Mouse (Mus musculus): ENCODE data around the gene Ccdc149. TPM values are rescaled to one million over a fixed set of nuclear protein-coding genes. Genes with fewer than 3 reads are reported as not detected.

Gene Ccdc149
- polyA plus RNA-seq, 1 experiment from 2014 or later: 0.72 TPM

DNA sequence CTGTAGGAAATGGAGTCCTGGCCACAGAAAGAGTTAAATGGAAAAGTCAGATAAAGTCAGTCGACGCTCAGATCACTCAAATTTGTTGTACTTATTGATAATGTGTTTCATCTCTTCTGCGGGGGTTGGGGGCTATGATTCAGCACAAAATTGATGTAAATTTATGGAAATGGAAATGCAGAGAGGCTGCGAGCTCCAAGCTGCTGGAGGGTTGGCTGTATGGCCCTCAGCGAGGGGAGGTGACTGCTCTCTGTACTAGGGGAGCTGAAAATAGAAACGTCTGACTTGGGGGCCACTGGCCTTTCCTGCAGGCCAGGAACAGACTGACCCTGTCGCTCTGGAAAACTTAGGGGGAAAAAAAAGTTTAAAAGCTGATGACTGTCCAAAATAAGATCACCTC, 5.5 kb upstream of the Ccdc149 start:
- H3K4me2 ChIP-seq: peak overlapping the region; percentile 59
- H3K9ac ChIP-seq: no peak overlapping the region
- no peak for ATAC-seq
- 3% methylated on average over 7 of the region's 7 CpGs for WGBS (ENCODE audit: insufficient replicate concordance)
- H3K4me3 ChIP-seq: peak overlapping the region; percentile 25
- peaks cover 7% of the 10 kb centered on the region; the same call in 1 of the 2 replicates for H3K9me3 ChIP-seq (replicated peaks)
- H3K27ac ChIP-seq: peak overlapping the region; percentile 27; the same call in 1 of the 2 replicates
- H3K36me3 ChIP-seq: no peaks in the 10 kb centered on the region
- H3K27me3 ChIP-seq (replicated peaks): peaks cover 4% of the 10 kb centered on the region
- H3K4me1 ChIP-seq: no peaks in the 10 kb centered on the region

DNA sequence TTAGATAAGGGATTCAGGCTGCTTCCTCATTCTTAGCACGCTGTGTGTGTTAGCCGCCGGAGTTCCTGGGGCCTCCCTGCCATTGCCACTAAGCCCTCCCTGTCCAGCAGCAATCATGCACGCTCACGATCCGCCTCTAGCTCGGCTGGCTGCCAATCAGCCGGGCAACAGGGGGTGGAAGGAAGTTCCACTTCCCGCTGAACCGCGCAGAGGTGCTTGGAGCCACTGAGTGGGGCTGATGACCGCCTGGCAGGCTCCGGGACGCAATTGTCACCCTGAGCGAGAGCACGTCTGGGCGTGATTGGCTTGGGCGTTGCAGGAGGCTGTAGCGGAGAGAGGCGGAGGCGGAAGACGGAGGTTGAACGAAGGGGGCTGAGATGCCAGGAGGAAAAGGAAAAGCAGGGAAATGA, 5.0 kb upstream of the Ccdc149 start:
- under 1% methylated on average over 23 of the region's 23 CpGs for WGBS (ENCODE audit: insufficient replicate concordance)

GRCm38 (mm10) chr5:52473988-52474387, 2.7 kb upstream of the Ccdc149 start:
- H3K4me2 ChIP-seq: no peak overlapping the region
- no peak overlapping the region for H3K4me3 ChIP-seq
- H3K9me3 ChIP-seq (replicated peaks): peaks cover 7% of the 10 kb centered on the region; the same call in 1 of the 2 replicates
- H3K4me1 ChIP-seq: no peaks in the 10 kb centered on the region
- no peak overlapping the region for H3K27ac ChIP-seq
- no peaks in the 10 kb centered on the region for H3K36me3 ChIP-seq
- H3K9ac ChIP-seq: no peak overlapping the region
- peaks cover 24% of the 10 kb centered on the region for H3K27me3 ChIP-seq (replicated peaks)
- WGBS (ENCODE audit: insufficient replicate concordance): 76% methylated on average over 7 of the region's 7 CpGs
- no peak for ATAC-seq

More for the DNA sequence above, 5.0 kb upstream of the Ccdc149 start:
- Histone ChIP-seq H3K4me3 (peak overlapping the region; percentile 25), H3K4me1 (no peaks in the 10 kb centered on the region), H3K27ac (peak overlapping the region; percentile 27; the same call in 1 of the 2 replicates), H3K36me3 (no peaks in the 10 kb centered on the region), H3K27me3 (replicated peaks) (peaks cover 9% of the 10 kb centered on the region), H3K9ac (no peak overlapping the region), H3K4me2 (peak overlapping the region; percentile 59), H3K9me3 (replicated peaks) (peaks cover 7% of the 10 kb centered on the region; the same call in 1 of the 2 replicates)
- ATAC-seq: peak; percentile 80

DNA sequence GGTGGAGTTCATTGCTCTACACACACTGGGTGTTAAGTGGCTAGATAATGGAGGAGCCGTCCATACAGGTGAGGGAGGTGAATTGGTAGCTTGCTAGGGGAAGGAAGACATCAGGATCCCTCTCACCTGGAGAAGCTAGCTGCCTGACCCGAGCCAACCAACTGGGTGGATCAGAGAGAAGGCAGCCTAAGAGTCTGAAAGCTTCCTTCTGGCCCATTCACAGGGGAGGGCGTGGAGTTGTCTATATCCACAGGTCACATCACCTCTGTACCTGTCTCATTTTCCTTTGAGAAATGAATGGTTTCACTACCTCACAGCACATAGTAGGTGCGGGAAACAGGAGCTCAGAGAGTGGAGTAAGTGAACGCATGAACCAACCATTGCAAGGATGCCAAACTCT, 770 bp downstream of the Ccdc149 start:
- H3K9ac ChIP-seq: no peak overlapping the region
- H3K36me3 ChIP-seq: no peaks in the 10 kb centered on the region
- no peak overlapping the region for H3K27ac ChIP-seq
- H3K4me3 ChIP-seq: peak overlapping the region; percentile 55; the same call in 1 of the 2 replicates
- no peaks in the 10 kb centered on the region for H3K4me1 ChIP-seq
- peak overlapping the region; percentile 71 for H3K4me2 ChIP-seq
- H3K27me3 ChIP-seq (replicated peaks): peaks cover 24% of the 10 kb centered on the region
- ATAC-seq: peak; percentile 35; the same call in 1 of the 2 replicates
- WGBS (ENCODE audit: insufficient replicate concordance): 46% methylated on average over 5 of the region's 5 CpGs
- no peaks in the 10 kb centered on the region for H3K9me3 ChIP-seq (replicated peaks)

DNA sequence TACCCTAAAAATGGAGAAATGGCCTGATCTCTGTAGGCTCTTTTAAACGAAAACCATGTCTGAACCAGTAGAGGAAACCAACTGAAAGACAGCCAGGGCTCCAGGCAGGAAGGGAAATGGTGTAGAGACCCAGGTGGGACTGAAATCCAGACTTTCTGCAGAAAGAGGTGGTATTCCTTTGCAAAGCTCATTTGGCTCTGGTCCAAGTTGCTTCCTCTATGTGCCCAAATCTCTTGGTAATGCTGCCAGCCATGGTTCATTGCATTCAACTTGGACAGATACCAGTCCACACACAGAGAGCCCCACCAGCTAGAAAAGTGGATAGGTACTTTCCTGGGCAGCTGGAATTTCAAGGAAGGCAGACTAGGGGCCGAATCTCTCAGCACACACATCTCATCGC, 3.5 kb downstream of the Ccdc149 start:
- WGBS (ENCODE audit: insufficient replicate concordance): 66% methylated on average over 3 of the region's 3 CpGs
- H3K36me3 ChIP-seq: no peaks in the 10 kb centered on the region
- H3K27ac ChIP-seq: no peak overlapping the region
- H3K9ac ChIP-seq: no peak overlapping the region
- no peak overlapping the region for H3K4me3 ChIP-seq
- peaks cover 24% of the 10 kb centered on the region for H3K27me3 ChIP-seq (replicated peaks)
- H3K9me3 ChIP-seq (replicated peaks): no peaks in the 10 kb centered on the region
- H3K4me1 ChIP-seq: no peaks in the 10 kb centered on the region
- no peak overlapping the region for H3K4me2 ChIP-seq
- ATAC-seq: no peak

DNA sequence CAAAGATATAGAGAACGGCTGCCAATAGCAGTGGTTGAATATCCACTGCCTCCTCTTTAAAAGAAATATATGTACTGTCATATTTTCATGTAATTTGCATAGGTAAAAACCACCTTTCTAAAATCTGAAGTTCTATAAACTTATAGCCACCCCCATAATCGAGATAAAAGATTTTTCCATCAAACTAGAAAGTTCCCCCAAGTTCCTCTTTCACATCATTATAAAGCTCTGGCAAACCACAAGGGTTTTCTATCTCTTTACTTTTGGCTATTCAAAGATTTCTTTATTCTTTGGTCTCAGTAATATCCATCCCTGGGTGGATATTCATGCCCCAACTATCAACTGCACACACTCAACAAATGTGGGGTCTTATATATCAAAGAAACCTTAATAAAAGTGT, 8.9 kb downstream of the Ccdc149 start:
- H3K36me3 ChIP-seq: no peaks in the 10 kb centered on the region
- H3K9ac ChIP-seq: no peak overlapping the region
- ATAC-seq: no peak
- no peaks in the 10 kb centered on the region for H3K9me3 ChIP-seq (replicated peaks)
- H3K4me1 ChIP-seq: no peaks in the 10 kb centered on the region
- no peak overlapping the region for H3K4me2 ChIP-seq
- 67% methylated on average over 2 of the region's 2 CpGs for WGBS (ENCODE audit: insufficient replicate concordance)
- no peaks in the 10 kb centered on the region for H3K27me3 ChIP-seq (replicated peaks)
- H3K27ac ChIP-seq: no peak overlapping the region
- no peak overlapping the region for H3K4me3 ChIP-seq

GRCm38 (mm10) chr5:52461434-52462124, 9.7 kb downstream of the Ccdc149 start:
- Histone ChIP-seq H3K9me3 (replicated peaks) (no peaks in the 10 kb centered on the region), H3K27me3 (replicated peaks) (no peaks in the 10 kb centered on the region), H3K4me2 (no peak overlapping the region), H3K4me3 (no peak overlapping the region), H3K27ac (no peak overlapping the region), H3K36me3 (no peaks in the 10 kb centered on the region), H3K9ac (no peak overlapping the region), H3K4me1 (no peaks in the 10 kb centered on the region)
- 40% methylated on average over 6 of the region's 6 CpGs for WGBS (ENCODE audit: insufficient replicate concordance)
- ATAC-seq: no peak

DNA sequence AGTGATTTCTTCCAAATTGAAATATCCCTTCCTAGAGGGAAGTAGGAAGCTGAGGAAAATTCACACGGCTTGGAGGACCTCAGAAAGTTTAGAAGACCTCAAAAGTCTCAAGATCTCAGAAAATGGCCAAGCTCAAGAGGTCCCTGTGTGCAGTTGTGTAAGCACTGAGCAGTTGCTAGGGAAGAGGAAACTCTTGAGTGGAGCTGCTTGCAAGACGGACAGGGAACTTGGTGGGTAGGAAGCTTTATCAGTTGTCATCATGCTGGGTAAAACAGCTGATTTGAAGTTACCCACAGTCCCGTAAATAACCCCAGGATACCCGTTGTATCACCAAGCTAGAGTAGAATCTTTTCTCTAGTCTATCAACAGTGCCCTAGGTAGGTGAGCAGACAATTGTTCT, 12.0 kb downstream of the Ccdc149 start:
- WGBS (ENCODE audit: insufficient replicate concordance): 31% methylated on average over 4 of the region's 4 CpGs
- Histone ChIP-seq H3K9me3 (replicated peaks) (no peaks in the 10 kb centered on the region), H3K36me3 (no peaks in the 10 kb centered on the region), H3K27me3 (replicated peaks) (no peaks in the 10 kb centered on the region), H3K27ac (no peak overlapping the region), H3K4me3 (no peak overlapping the region), H3K9ac (no peak overlapping the region), H3K4me2 (no peak overlapping the region), H3K4me1 (no peaks in the 10 kb centered on the region)
- no peak for ATAC-seq

DNA sequence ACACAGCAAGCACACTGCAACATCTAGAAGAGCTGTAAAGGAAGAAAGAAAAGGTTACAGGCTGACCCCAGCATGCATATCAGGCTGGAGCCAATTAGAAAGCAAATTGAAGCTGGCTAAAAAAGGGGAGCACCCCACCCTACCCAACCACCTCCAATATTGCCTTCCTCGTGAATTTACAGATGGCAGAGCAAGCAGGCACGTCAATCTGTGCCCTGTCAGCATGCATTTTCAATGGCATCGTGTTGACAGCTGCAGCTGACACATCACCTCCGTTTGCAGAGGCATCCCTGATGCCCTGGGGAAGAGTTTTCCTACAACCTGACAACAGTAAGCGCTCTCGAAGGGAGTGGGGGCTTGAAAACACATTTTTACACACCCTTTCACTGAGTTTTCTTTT, 14.2 kb downstream of the Ccdc149 start:
- Histone ChIP-seq H3K27ac (no peak overlapping the region), H3K9me3 (replicated peaks) (no peaks in the 10 kb centered on the region), H3K4me1 (no peaks in the 10 kb centered on the region), H3K4me3 (no peak overlapping the region), H3K36me3 (no peaks in the 10 kb centered on the region), H3K9ac (no peak overlapping the region), H3K27me3 (replicated peaks) (no peaks in the 10 kb centered on the region), H3K4me2 (no peak overlapping the region)
- no peak for ATAC-seq
- WGBS (ENCODE audit: insufficient replicate concordance): 58% methylated on average over 6 of the region's 6 CpGs

GRCm38 (mm10) chr5:52450821-52451220, 20.5 kb downstream of the Ccdc149 start:
- no peak overlapping the region for H3K4me2 ChIP-seq
- no peak overlapping the region for H3K27ac ChIP-seq
- no peak for ATAC-seq
- no peak overlapping the region for H3K4me3 ChIP-seq
- H3K9me3 ChIP-seq (replicated peaks): no peaks in the 10 kb centered on the region
- WGBS (ENCODE audit: insufficient replicate concordance): 73% methylated on average over 9 of the region's 9 CpGs
- H3K36me3 ChIP-seq: no peaks in the 10 kb centered on the region
- no peaks in the 10 kb centered on the region for H3K4me1 ChIP-seq
- no peaks in the 10 kb centered on the region for H3K27me3 ChIP-seq (replicated peaks)
- no peak overlapping the region for H3K9ac ChIP-seq

DNA sequence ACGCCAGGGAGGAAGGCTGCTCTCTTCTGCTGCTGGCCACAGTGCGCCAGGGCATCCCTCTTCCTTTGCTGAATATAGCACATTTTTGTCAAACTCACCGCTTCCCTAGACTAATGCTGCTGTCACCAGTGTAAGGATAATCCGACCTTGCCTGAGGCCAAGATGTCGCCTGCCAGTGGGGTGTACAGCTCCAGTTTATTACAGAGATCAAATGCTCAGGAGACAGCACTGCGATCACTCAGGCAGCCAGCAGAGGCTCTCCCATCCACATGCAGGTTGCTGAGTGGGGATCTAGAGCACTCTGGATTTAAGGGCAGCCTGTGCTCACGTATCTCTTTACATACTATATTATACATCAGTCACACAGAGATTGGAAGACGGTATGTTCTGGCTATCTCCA, 22.1 kb downstream of the Ccdc149 start:
- no peak for ATAC-seq
- Histone ChIP-seq H3K4me2 (no peak overlapping the region), H3K9me3 (replicated peaks) (no peaks in the 10 kb centered on the region), H3K27me3 (replicated peaks) (no peaks in the 10 kb centered on the region), H3K36me3 (no peaks in the 10 kb centered on the region), H3K4me3 (no peak overlapping the region), H3K9ac (no peak overlapping the region), H3K27ac (no peak overlapping the region), H3K4me1 (no peaks in the 10 kb centered on the region)
- WGBS (ENCODE audit: insufficient replicate concordance): 70% methylated on average over 8 of the region's 8 CpGs

DNA sequence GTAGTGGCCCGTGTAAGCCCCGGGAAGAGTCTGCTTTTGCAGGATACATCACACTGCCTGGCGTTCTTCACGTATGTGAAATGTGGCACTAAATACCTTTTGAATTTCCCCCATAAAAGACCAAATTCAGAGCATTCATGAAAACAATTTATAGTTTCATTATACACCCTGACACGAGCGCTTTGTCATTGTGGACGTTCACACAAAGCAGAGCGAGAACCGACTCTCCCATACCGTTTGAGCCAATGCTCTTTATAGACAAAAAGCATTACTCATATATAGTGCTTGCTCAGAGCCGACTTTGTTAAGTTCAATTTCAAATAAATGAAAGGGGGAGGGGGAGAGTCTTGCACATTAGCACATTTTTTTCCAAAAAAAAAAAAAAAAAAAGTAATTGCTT, 31.0 kb downstream of the Ccdc149 start:
- H3K4me1 ChIP-seq: no peaks in the 10 kb centered on the region
- no peak overlapping the region for H3K9ac ChIP-seq
- 77% methylated on average over 11 of the region's 11 CpGs for WGBS (ENCODE audit: insufficient replicate concordance)
- H3K4me3 ChIP-seq: no peak overlapping the region
- no peaks in the 10 kb centered on the region; the same call in 1 of the 2 replicates for H3K9me3 ChIP-seq (replicated peaks)
- H3K4me2 ChIP-seq: no peak overlapping the region
- no peaks in the 10 kb centered on the region for H3K36me3 ChIP-seq
- H3K27me3 ChIP-seq (replicated peaks): no peaks in the 10 kb centered on the region
- H3K27ac ChIP-seq: no peak overlapping the region
- ATAC-seq: no peak

DNA sequence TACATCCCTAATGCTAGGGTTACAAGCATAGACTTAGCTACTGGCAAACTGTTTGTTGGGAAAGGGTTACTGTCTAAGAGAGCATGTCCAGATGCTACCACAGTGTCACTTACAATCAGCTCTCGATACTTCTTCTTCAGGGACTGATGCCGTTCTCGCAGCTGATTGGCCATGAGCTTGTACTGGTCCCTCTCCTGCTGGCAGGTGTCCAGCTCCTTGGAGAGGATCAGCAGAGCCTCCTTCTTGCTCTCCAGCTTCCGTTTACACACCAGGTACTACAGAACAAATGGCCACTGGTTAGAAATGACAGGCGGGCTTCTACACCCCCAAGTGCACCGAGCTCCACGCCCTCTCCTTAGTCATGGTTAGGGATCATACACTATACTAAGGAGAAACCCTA, 32.4 kb downstream of the Ccdc149 start:
- no peak overlapping the region for H3K4me3 ChIP-seq

More for the DNA sequence above, 32.4 kb downstream of the Ccdc149 start:
- Histone ChIP-seq H3K27me3 (replicated peaks) (no peaks in the 10 kb centered on the region), H3K4me1 (no peaks in the 10 kb centered on the region), H3K9me3 (replicated peaks) (no peaks in the 10 kb centered on the region; the same call in 1 of the 2 replicates), H3K9ac (no peak overlapping the region), H3K27ac (no peak overlapping the region), H3K36me3 (no peaks in the 10 kb centered on the region), H3K4me2 (no peak overlapping the region)
- WGBS (ENCODE audit: insufficient replicate concordance): 73% methylated on average over 7 of the region's 7 CpGs
- ATAC-seq: no peak
